ENCODE assay signal across 9 mouse cellular contexts in genomic region chr7:84148896-84149295, GRCm38 (mm10). TPM values are rescaled to one million over a fixed set of nuclear protein-coding genes. Genes with fewer than 3 reads are reported as not detected.
DNase-seq lines count a peak whose midpoint lies in the region; ATAC-seq and TF ChIP-seq lines count a peak whose summit lies in the region.
"Had no signal": no experiment of that assay in that cellular context is flagged by ENCODE, and none has a peak within 500 bp of the region (broad histone marks: within the 10 kb centered on the region; RNA-seq: fewer than 3 reads in every experiment).

No protein-coding gene starts in this region.

- peaks cover 86% of the 10 kb centered on the region for H3K4me1 ChIP-seq in liver, embryonic 12.5 days
- peaks cover 50% of the 10 kb centered on the region for H3K4me1 ChIP-seq in liver, embryonic 11.5 days (replicated peaks; ENCODE audit: control insufficient read depth, insufficient read depth, low read length)
- H3K4me1 ChIP-seq in embryonic facial prominence, embryonic 10.5 days: peaks cover 68% of the 10 kb centered on the region
- H3K4me1 ChIP-seq in hindbrain, embryonic 12.5 days: peaks cover 61% of the 10 kb centered on the region
- peaks cover 21% of the 10 kb centered on the region for H3K4me1 ChIP-seq in midbrain, postnatal 0 days (ENCODE audit: insufficient read depth, low read length)

- 0 out of 2 replicates have a peak overlapping the region, but pooled peaks have one; percentile 15 for H3K4me2 ChIP-seq in liver, embryonic 12.5 days
- H3K4me2 ChIP-seq in liver, embryonic 11.5 days: no peak overlapping the region
- H3K4me2 ChIP-seq in hindbrain, embryonic 12.5 days (replicated peaks): peak overlapping the region; percentile 24
- peak overlapping the region; percentile 96; the same call in 1 of the 2 replicates for H3K4me2 ChIP-seq in midbrain, postnatal 0 days (ENCODE audit: low read depth, low read length, poor library complexity, severe bottlenecking)
- H3K4me2 ChIP-seq: embryonic facial prominence, embryonic 15.5 days had no signal

- H3K9ac ChIP-seq in liver, embryonic 12.5 days: no peak overlapping the region
- no peak overlapping the region for H3K9ac ChIP-seq in liver, embryonic 11.5 days (ENCODE audit: low read depth, low read length)
- no peak overlapping the region for H3K9ac ChIP-seq in hindbrain, embryonic 12.5 days
- no peak overlapping the region for H3K9ac ChIP-seq in midbrain, postnatal 0 days (replicated peaks; ENCODE audit: low read length, poor library complexity, severe bottlenecking)
- H3K9ac ChIP-seq: embryonic facial prominence, embryonic 15.5 days had no signal

- no peak for ATAC-seq in liver, embryonic 12.5 days
- ATAC-seq in liver, embryonic 11.5 days (replicated peaks; ENCODE audit: low FRiP score): no peak
- ATAC-seq in hindbrain, embryonic 12.5 days (ENCODE audit: low FRiP score): no peak
- ATAC-seq in midbrain, postnatal 0 days (ENCODE audit: low FRiP score): no peak
- ATAC-seq: Patski had no signal

- peaks cover 5% of the 10 kb centered on the region for H3K36me3 ChIP-seq in liver, embryonic 12.5 days
- H3K36me3 ChIP-seq in liver, embryonic 11.5 days (ENCODE audit: control insufficient read depth, insufficient read depth, low read length): 0 out of 2 replicates have a peak, but pooled peaks cover 2% of the 10 kb centered on the region
- H3K36me3 ChIP-seq in embryonic facial prominence, embryonic 10.5 days (replicated peaks): peaks cover 15% of the 10 kb centered on the region
- 0 out of 2 replicates have a peak, but pooled peaks cover 4% of the 10 kb centered on the region for H3K36me3 ChIP-seq in hindbrain, embryonic 12.5 days
- no peaks in the 10 kb centered on the region for H3K36me3 ChIP-seq in midbrain, postnatal 0 days (ENCODE audit: insufficient read depth, low read length)
- H3K36me3 ChIP-seq: embryonic facial prominence, embryonic 15.5 days had no signal

- H3K9me3 ChIP-seq in liver, embryonic 12.5 days (replicated peaks): no peaks in the 10 kb centered on the region
- no peaks in the 10 kb centered on the region for H3K9me3 ChIP-seq in liver, embryonic 11.5 days (ENCODE audit: control insufficient read depth, low read length)
- H3K9me3 ChIP-seq in embryonic facial prominence, embryonic 10.5 days: no peaks in the 10 kb centered on the region
- H3K9me3 ChIP-seq in hindbrain, embryonic 12.5 days (replicated peaks): no peaks in the 10 kb centered on the region
- no peaks in the 10 kb centered on the region for H3K9me3 ChIP-seq in midbrain, postnatal 0 days (ENCODE audit: low read length)
- H3K9me3 ChIP-seq: embryonic facial prominence, embryonic 15.5 days had no signal

- H3K27ac ChIP-seq in liver, embryonic 12.5 days: no peak overlapping the region
- no peak overlapping the region for H3K27ac ChIP-seq in liver, embryonic 11.5 days (ENCODE audit: low read depth, low read length)
- H3K27ac ChIP-seq in embryonic facial prominence, embryonic 10.5 days (replicated peaks): no peak overlapping the region
- no peak overlapping the region for H3K27ac ChIP-seq in hindbrain, embryonic 12.5 days
- no peak overlapping the region for H3K27ac ChIP-seq in midbrain, postnatal 0 days (ENCODE audit: low read depth, low read length)
- H3K27ac ChIP-seq: embryonic facial prominence, embryonic 15.5 days had no signal

- no peaks in the 10 kb centered on the region for H3K27me3 ChIP-seq in liver, embryonic 12.5 days (replicated peaks)
- H3K27me3 ChIP-seq in liver, embryonic 11.5 days (replicated peaks; ENCODE audit: control insufficient read depth, insufficient read depth, low read length): no peaks in the 10 kb centered on the region
- no peaks in the 10 kb centered on the region for H3K27me3 ChIP-seq in embryonic facial prominence, embryonic 10.5 days (replicated peaks; ENCODE audit: low read depth, poor library complexity, severe bottlenecking)
- no peaks in the 10 kb centered on the region for H3K27me3 ChIP-seq in hindbrain, embryonic 12.5 days
- no peaks in the 10 kb centered on the region for H3K27me3 ChIP-seq in midbrain, postnatal 0 days (ENCODE audit: insufficient read depth, low read length)
- H3K27me3 ChIP-seq: embryonic facial prominence, embryonic 15.5 days; Patski had no signal

- no peak overlapping the region for H3K4me3 ChIP-seq in liver, embryonic 12.5 days
- H3K4me3 ChIP-seq in liver, embryonic 11.5 days (ENCODE audit: low read depth, low read length): no peak overlapping the region
- peak overlapping the region; percentile 92; the same call in 1 of the 2 replicates for H3K4me3 ChIP-seq in embryonic facial prominence, embryonic 10.5 days
- H3K4me3 ChIP-seq in hindbrain, embryonic 12.5 days: no peak overlapping the region
- no peak overlapping the region for H3K4me3 ChIP-seq in midbrain, postnatal 0 days (ENCODE audit: low read depth, low read length)

- no peak for TF ChIP-seq CTCF in midbrain, postnatal 0 days (IDR thresholded peaks at IDR 0.05)

- WGBS in liver, embryonic 12.5 days (ENCODE audit: insufficient replicate concordance): 78% methylated on average over 3 of the region's 3 CpGs
- WGBS in liver, embryonic 11.5 days: 84% methylated on average over 3 of the region's 3 CpGs
- WGBS in embryonic facial prominence, embryonic 10.5 days: 90% methylated on average over 3 of the region's 3 CpGs
- WGBS in hindbrain, embryonic 12.5 days: 78% methylated on average over 3 of the region's 3 CpGs
- 79% methylated on average over 3 of the region's 3 CpGs for WGBS in midbrain, postnatal 0 days

- DNase-seq in liver, embryonic 11.5 days (ENCODE audit: low spot score): no peak
- no peak for DNase-seq in embryonic facial prominence, embryonic 10.5 days (ENCODE audit: low spot score)
- no peak for DNase-seq in midbrain, postnatal 0 days (ENCODE audit: low spot score)
- no peak for DNase-seq in cerebellum, adult 9-11 months
- DNase-seq in MN1 (ENCODE audit: low spot score): no peak

RNA-seq across cellular contexts. Expression of gene Abhd17c, which starts 2.8 kb away (rescaled TPM):
- 44.9 and 45.4 TPM in 2 replicates for polyA plus RNA-seq in liver, embryonic 12.5 days (2016; fragmentation: Nextera tagmentation; extraction: Ambion mirVana)
- polyA plus RNA-seq in liver, embryonic 11.5 days (2014; fragmentation: Nextera tagmentation; extraction: Ambion mirVana): 41.3 and 45.7 TPM in 2 replicates
- polyA plus RNA-seq in embryonic facial prominence, embryonic 10.5 days (2016; fragmentation: Nextera tagmentation; extraction: Ambion mirVana): 41.9 and 43.3 TPM in 2 replicates
- 78.8 and 86.2 TPM in 2 replicates for polyA plus RNA-seq in hindbrain, embryonic 12.5 days (2016; fragmentation: Nextera tagmentation; extraction: Ambion mirVana)
- total RNA-seq in midbrain, postnatal 0 days (2014; rRNA removed): 81.9 and 89.8 TPM in 2 replicates
- polyA plus RNA-seq in midbrain, postnatal 0 days (2015; fragmentation: Nextera tagmentation; extraction: Ambion mirVana): 66.9 and 76.9 TPM in 2 replicates
